In genomic region chr2:7082376-7083025, GRCm38 (mm10) we compare ENCODE assay signal across 12 mouse cellular contexts.
DNase-seq lines count a peak whose midpoint lies in the region; ATAC-seq and TF ChIP-seq lines count a peak whose summit lies in the region.
"Had no signal": no experiment of that assay in that cellular context is flagged by ENCODE, and none has a peak within 500 bp of the region (broad histone marks: within the 10 kb centered on the region; RNA-seq: fewer than 3 reads in every experiment).

No protein-coding gene starts in this region.

- no peak for DNase-seq in heart, embryonic 10.5 days (ENCODE audit: low spot score)
- DNase-seq in heart, postnatal 36 days, result no peak
- DNase-seq in lung, adult 18-20 months, result no peak
- no peak for DNase-seq in spleen, postnatal 10 days (ENCODE audit: low spot score in 2 of 2)
- DNase-seq: kidney, adult 18-20 months; layer of hippocampus, adult 9-11 months; thymus, adult 18-20 months had no signal

- ATAC-seq in lung, embryonic 16.5 days (ENCODE audit: low read depth), result peak; percentile 24; the same call in 1 of the 2 replicates
- no peak for ATAC-seq in heart, embryonic 16.5 days (replicated peaks; ENCODE audit: extremely low read depth, insufficient read depth, low FRiP score)

- WGBS in heart, embryonic 10.5 days, result 55% methylated on average over 9 of the region's 9 CpGs
- 47% methylated on average over 9 of the region's 9 CpGs for WGBS in lung, embryonic 16.5 days
- 47% methylated on average over 9 of the region's 9 CpGs for WGBS in heart, embryonic 16.5 days
- 83% methylated on average over 9 of the region's 9 CpGs for WGBS in small intestine, adult 2 months

- TF ChIP-seq CTCF in small intestine, adult 2 months (IDR thresholded peaks at IDR 0.05; ENCODE audit: extremely low read depth, insufficient read length, insufficient replicate concordance, low read depth, low read length), result no peak

- intact Hi-C loops in heart, postnatal 36 days (cut with DNase I), result loop anchor here (10.0 kb wide), 1 partner anchor 208 kb away; no protein-coding TSS in a partner anchor

- H3K9me3 ChIP-seq in heart, embryonic 10.5 days, result no peaks in the 10 kb centered on the region
- H3K9me3 ChIP-seq in lung, embryonic 16.5 days (ENCODE audit: control insufficient read depth, low read length), result peaks cover 2% of the 10 kb centered on the region
- H3K9me3 ChIP-seq in heart, embryonic 16.5 days (replicated peaks; ENCODE audit: control insufficient read depth, low read length), result peaks cover 4% of the 10 kb centered on the region

- no peak for TF ChIP-seq POLR2A in small intestine, adult 2 months (IDR thresholded peaks at IDR 0.05; ENCODE audit: low read depth, low read length)

- H3K27ac ChIP-seq in heart, embryonic 10.5 days, result peak overlapping the region; percentile 92
- peak overlapping the region; percentile 97 for H3K27ac ChIP-seq in lung, embryonic 16.5 days (ENCODE audit: low read length)
- H3K27ac ChIP-seq in heart, embryonic 16.5 days (ENCODE audit: low read length), result peak overlapping the region; percentile 98
- peak overlapping the region; percentile 61 for H3K27ac ChIP-seq in small intestine, adult 2 months (ENCODE audit: insufficient read depth, low read depth, low read length)
- H3K27ac ChIP-seq: limb, embryonic 12.5 days; macrophage had no signal

- H3K4me1 ChIP-seq in heart, embryonic 10.5 days, result peaks cover 30% of the 10 kb centered on the region
- peaks cover 36% of the 10 kb centered on the region for H3K4me1 ChIP-seq in lung, embryonic 16.5 days (replicated peaks; ENCODE audit: control insufficient read depth, insufficient read depth, low read length)
- H3K4me1 ChIP-seq in heart, embryonic 16.5 days (ENCODE audit: control insufficient read depth, insufficient read depth, low read length), result peaks cover 32% of the 10 kb centered on the region
- H3K4me1 ChIP-seq in small intestine, adult 2 months (ENCODE audit: control insufficient read depth, insufficient read depth, insufficient read length, low read length), result no peaks in the 10 kb centered on the region

- H3K27me3 ChIP-seq in heart, embryonic 10.5 days (ENCODE audit: insufficient read depth, poor library complexity, severe bottlenecking), result no peaks in the 10 kb centered on the region
- H3K27me3 ChIP-seq in lung, embryonic 16.5 days (ENCODE audit: control insufficient read depth, insufficient read depth, low read depth, low read length), result no peaks in the 10 kb centered on the region
- no peaks in the 10 kb centered on the region for H3K27me3 ChIP-seq in heart, embryonic 16.5 days (ENCODE audit: control insufficient read depth, insufficient read depth, low read length)
- no peaks in the 10 kb centered on the region for H3K27me3 ChIP-seq in small intestine, adult 2 months (ENCODE audit: control insufficient read depth, insufficient read depth, low read length)
- H3K27me3 ChIP-seq: limb, embryonic 12.5 days had no signal

- H3K4me3 ChIP-seq in heart, embryonic 10.5 days, result no peak overlapping the region
- H3K4me3 ChIP-seq in lung, embryonic 16.5 days (ENCODE audit: low read length), result peak overlapping the region; percentile 54
- no peak overlapping the region for H3K4me3 ChIP-seq in heart, embryonic 16.5 days (ENCODE audit: low read length)
- H3K4me3 ChIP-seq in small intestine, adult 2 months (ENCODE audit: low read depth, low read length), result no peak overlapping the region
- H3K4me3 ChIP-seq: limb, embryonic 12.5 days had no signal

- H3K9ac ChIP-seq in lung, embryonic 16.5 days (ENCODE audit: low read length), result peak overlapping the region; percentile 79
- peak overlapping the region; percentile 67 for H3K9ac ChIP-seq in heart, embryonic 16.5 days (ENCODE audit: low read length)
- H3K9ac ChIP-seq: limb, embryonic 12.5 days had no signal

- H3K4me2 ChIP-seq in lung, embryonic 16.5 days (ENCODE audit: low read depth, low read length), result peak overlapping the region; percentile 69
- H3K4me2 ChIP-seq in heart, embryonic 16.5 days (ENCODE audit: low read depth, low read length), result peak overlapping the region; percentile 78
- H3K4me2 ChIP-seq: limb, embryonic 12.5 days had no signal

- peaks cover 6% of the 10 kb centered on the region for H3K36me3 ChIP-seq in heart, embryonic 10.5 days
- peaks cover 2% of the 10 kb centered on the region; the same call in 1 of the 2 replicates for H3K36me3 ChIP-seq in lung, embryonic 16.5 days (ENCODE audit: control insufficient read depth, insufficient read depth, low read length)
- H3K36me3 ChIP-seq in heart, embryonic 16.5 days (ENCODE audit: control insufficient read depth, insufficient read depth), result peaks cover 3% of the 10 kb centered on the region
- H3K36me3 ChIP-seq in small intestine, adult 2 months (ENCODE audit: control insufficient read depth, insufficient read depth, low read length), result no peaks in the 10 kb centered on the region
- H3K36me3 ChIP-seq: limb, embryonic 12.5 days had no signal
